Mouse (Mus musculus) heart, postnatal 0 days (tissue): ENCODE measurements around the gene 9130230L23Rik.

Experiments
- CTCF ChIP-seq: IDR thresholded peaks from 2 replicates; pipeline ENCODE4 v1.5.1; 2016; ENCODE audit warnings: antibody characterized with exemption, control low read depth, low read depth
- EP300 ChIP-seq: IDR thresholded peaks from 2 replicates; pipeline ENCODE4 v1.6.1; 2016; ENCODE audit warnings: antibody characterized with exemption, low read depth

- TF ChIP-seq CTCF (no peak), EP300 (no peak)
These were observed 48.9 kb upstream of the 9130230L23Rik start for GRCm38 (mm10) chr5:66052777-66053548.
